Mouse (Mus musculus): ENCODE results near the gene Gm10352.
"Not testable (repeated sequence)": the region's sequence is repeated elsewhere in the genome, so short reads cannot be mapped to it uniquely, and the experiment has no call there.

Gene Gm10352

GRCm38 (mm10) chrY:2900689-2901088 lies at the start of gene Gm10352:
Gene Gm10352, plus strand, starts transcription at chrY:2900989.
- not testable (repeated sequence) for DNase-seq

- DNase-seq: not testable (repeated sequence)
Observed at GRCm38 (mm10) chrY:2932282-2932681, 31.5 kb downstream of the Gm10352 start, which contains the start of gene Gm29289. Gene Gm29289, plus strand, starts transcription at chrY:2932582.
